Mouse (Mus musculus) cerebellum, adult 2 months (tissue): ENCODE results near the gene Lonp1.

Source experiments
- CTCF ChIP-seq: fragments of 200-500 bp; IDR thresholded peaks from 2 replicates; pipeline ENCODE4 v1.5.1; 2011; ENCODE audit warnings: low read depth, mild to moderate bottlenecking, control low read depth, low read length, moderate library complexity, borderline replicate concordance; ENCODE audit not compliant: insufficient read depth
- POLR2A ChIP-seq: fragments of 200-500 bp; IDR thresholded peaks from 2 replicates; pipeline ENCODE4 v1.6.1; 2011; ENCODE audit warnings: low read length, control low read depth, borderline replicate concordance; ENCODE audit not compliant: insufficient read depth

DNA sequence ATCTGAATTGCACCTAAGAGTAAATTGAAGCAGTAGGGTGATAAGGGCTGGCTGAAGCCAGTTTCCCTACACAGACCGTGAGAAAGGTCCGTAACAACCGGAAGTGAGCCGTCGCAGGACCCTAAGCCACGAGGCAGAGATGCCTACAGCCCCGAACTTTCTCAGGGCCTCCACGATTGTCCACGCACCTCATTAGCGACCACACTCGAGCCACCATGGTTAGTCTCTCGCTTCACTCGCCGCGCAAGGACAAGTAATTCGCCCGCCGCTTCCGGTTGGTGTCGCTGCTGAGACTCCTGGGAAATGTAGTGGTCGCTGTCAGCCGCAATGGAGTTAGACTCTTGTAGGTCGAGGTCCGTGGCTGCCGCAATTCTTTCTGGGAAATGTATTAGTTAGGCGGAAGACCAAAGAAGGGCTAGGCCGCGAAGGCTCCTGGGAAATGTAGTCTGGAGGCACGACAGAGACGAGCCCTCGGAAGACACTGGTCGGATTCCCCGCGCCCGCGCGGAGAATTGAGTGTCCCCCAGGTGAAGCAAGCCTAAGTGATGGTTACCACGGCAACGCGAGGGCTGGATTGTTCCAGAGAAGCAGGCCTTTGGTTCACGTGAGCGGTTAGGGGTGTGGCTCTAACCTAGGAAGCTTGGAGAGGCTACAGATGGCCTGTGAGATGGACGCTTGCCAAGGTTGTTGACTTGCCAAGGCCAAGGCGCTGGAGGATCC is 17.1 kb downstream of the Lonp1 start, which contains the start of gene 2410015M20Rik:
- peak; percentile 53; the same call in 1 of the 2 replicates for TF ChIP-seq CTCF
- TF ChIP-seq POLR2A, result peak; percentile 91
